Mouse (Mus musculus): ENCODE data around the gene Phykpl.
"Not testable (repeated sequence)": the region's sequence is repeated elsewhere in the genome, so short reads cannot be mapped to it uniquely, and the experiment has no call there.

Phykpl gene

GRCm38 (mm10) chr11:51587059-51587458, 2.5 kb downstream of the Phykpl start:
- DNase-seq = no peak

GRCm38 (mm10) chr11:51588833-51589232, 4.3 kb downstream of the Phykpl start:
- DNase-seq = no peak

GRCm38 (mm10) chr11:51590002-51590401, 5.4 kb downstream of the Phykpl start:
- no peak for DNase-seq

- DNase-seq = no peak
Measured at GRCm38 (mm10) chr11:51591168-51591567, 6.6 kb downstream of the Phykpl start.

GRCm38 (mm10) chr11:51591915-51592314, 7.4 kb downstream of the Phykpl start:
- DNase-seq = no peak

- DNase-seq = no peak
Measured at GRCm38 (mm10) chr11:51593368-51593767, 8.8 kb downstream of the Phykpl start.

GRCm38 (mm10) chr11:51593849-51594248, 9.3 kb downstream of the Phykpl start:
- DNase-seq = no peak

- DNase-seq = no peak
Measured at GRCm38 (mm10) chr11:51594715-51595350, 10.3 kb downstream of the Phykpl start.

GRCm38 (mm10) chr11:51595459-51596083, 11.0 kb downstream of the Phykpl start:
- DNase-seq = no peak

- DNase-seq = no peak
Measured at GRCm38 (mm10) chr11:51597553-51597952, 13.0 kb downstream of the Phykpl start.

- DNase-seq = no peak
Measured at GRCm38 (mm10) chr11:51602253-51602652, 17.7 kb downstream of the Phykpl start.

- DNase-seq = peak; percentile 78
Measured at GRCm38 (mm10) chr11:51605602-51606446, 21.3 kb downstream of the Phykpl start.

- peak; percentile 96 for DNase-seq
Measured at GRCm38 (mm10) chr11:51606447-51607095, 22.0 kb downstream of the Phykpl start, which contains the start of gene Hnrnpab. Hnrnpab (minus strand) TSS chr11:51606847.

- DNase-seq = no peak
Measured at GRCm38 (mm10) chr11:51607096-51607738, 22.7 kb downstream of the Phykpl start.

GRCm38 (mm10) chr11:51609266-51609909, 24.8 kb downstream of the Phykpl start:
- no peak for DNase-seq

- not testable (repeated sequence) for DNase-seq
Measured at GRCm38 (mm10) chr11:51609940-51610339, 25.4 kb downstream of the Phykpl start.

GRCm38 (mm10) chr11:51614256-51614655, 29.7 kb downstream of the Phykpl start:
- DNase-seq = no peak

- DNase-seq = no peak
Measured at GRCm38 (mm10) chr11:51615129-51615528, 30.6 kb downstream of the Phykpl start.

GRCm38 (mm10) chr11:51615601-51616000, 31.0 kb downstream of the Phykpl start:
- no peak for DNase-seq

- not testable (repeated sequence) for DNase-seq
Measured at GRCm38 (mm10) chr11:51616113-51616512, 31.6 kb downstream of the Phykpl start.

GRCm38 (mm10) chr11:51617693-51618092, 33.1 kb downstream of the Phykpl start:
- peak; percentile 68 for DNase-seq

- no peak for DNase-seq
Measured at GRCm38 (mm10) chr11:51618894-51619408, 34.4 kb downstream of the Phykpl start.
